Mouse (Mus musculus): ENCODE measurements around the gene Itpr1.

DNA sequence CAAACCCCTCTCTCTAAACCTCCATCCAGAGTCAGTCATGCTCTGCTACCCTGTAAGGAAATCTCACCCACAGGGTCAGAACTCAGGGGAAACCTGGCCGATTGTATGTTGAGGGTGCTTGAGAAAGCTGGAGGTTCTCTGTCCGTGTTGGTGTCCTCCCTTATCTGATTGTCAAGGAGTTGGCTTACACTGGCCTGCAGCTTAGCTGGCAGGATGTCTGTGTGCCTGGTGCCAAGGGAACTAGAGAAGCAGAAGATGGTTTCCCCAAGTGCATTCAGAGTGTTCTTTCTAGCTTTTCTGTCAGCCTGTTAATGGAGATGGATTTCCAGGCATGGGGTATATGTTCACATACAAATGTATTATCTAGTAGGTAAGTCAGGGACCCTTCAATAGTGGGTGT, 296.4 kb downstream of the Itpr1 start:
- TF ChIP-seq CTCF (IDR thresholded peaks at IDR 0.05; ENCODE audit: low read depth, low read length) (no peak), GATA1 (IDR thresholded peaks at IDR 0.05; ENCODE audit: borderline replicate concordance, low read length) (no peak), TAL1 (conservative IDR thresholded peaks at IDR 0.05; ENCODE audit: low read depth, low read length) (no peak), GATA2 (IDR thresholded peaks at IDR 0.05; ENCODE audit: borderline replicate concordance, low read depth, low read length) (no peak), POLR2AphosphoS5 (IDR thresholded peaks at IDR 0.05; ENCODE audit: insufficient replicate concordance, low read depth, low read length) (no peak)
